Mouse (Mus musculus) heart, postnatal 36 days (tissue): ENCODE data around the gene Stap1. TPM values are rescaled to one million over a fixed set of nuclear protein-coding genes. Genes with fewer than 3 reads are reported as not detected.

Experiments
- DNase-seq, 2 experiments: peaks; one replicate each; pipeline ENCODE4 v3.0.0; 2021 to 2022
- intact Hi-C: fragments of 180-260 bp; cut with DNase I; formaldehyde crosslinking; loops from one replicate; pipeline ENCODE4 v1.15.1; 2025
- total RNA-seq, 2 experiments: library from RNA; stranded (reverse); gene quantifications; 2 replicates each; pipeline ENCODE4 v1.2.3; 2021

Stap1 gene
- total RNA-seq, 2 experiments from 2014 or later, result 0.14 to 0.76 TPM

- intact Hi-C loops, result loop anchor here (5.0 kb wide), 1 partner anchor 51 kb away; the partner anchor contains the start of gene Cenpc1
- no peak for DNase-seq
These were observed 47.0 kb downstream of the Stap1 start for GRCm38 (mm10) chr5:86118457-86119094.

DNA sequence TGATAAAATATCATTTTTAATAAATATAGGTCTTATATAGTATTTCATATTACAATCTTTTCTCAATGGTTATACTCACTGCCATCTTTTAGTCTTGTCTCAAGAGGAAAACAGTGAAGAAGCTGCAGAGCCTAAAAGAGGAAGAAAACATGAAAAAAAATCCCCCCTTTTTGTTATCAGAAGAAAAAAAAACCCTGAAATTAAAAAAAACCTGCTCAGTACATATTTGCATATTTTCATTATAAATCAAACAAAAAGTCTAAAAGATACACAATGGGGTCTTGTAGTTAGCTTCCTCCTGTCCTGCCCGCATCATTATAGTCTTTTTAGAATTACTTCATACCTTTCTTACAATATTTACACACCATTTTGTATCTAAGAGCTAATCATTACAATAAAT lies 57.2 kb downstream of the Stap1 start:
- intact Hi-C loops, result no loop called here
- DNase-seq, result no peak

DNA sequence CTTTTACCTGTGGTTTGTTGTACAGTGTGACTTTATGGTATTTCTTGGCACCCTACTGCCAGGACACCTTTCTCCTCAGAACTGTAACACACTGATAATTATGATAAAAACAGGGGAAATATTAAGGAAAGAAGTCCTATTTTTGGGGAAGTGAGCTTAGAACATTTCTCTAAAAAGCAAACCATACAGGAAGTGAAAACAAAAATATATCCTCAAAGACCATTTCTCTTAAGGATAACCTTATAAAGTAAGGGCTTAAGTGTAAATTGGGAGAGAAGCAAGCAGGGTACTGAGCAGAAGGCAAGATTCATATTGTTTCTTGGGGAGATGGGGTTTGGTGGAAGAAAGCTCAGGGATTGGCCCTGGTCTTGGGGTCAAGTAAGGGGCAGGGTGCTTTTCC lies 58.3 kb downstream of the Stap1 start:
- no peak for DNase-seq
- intact Hi-C loops, result no loop called here

Other genes starting within 250 kb of the Stap1 start
- gene Cenpc1, start 6.2 kb upstream of the Stap1 start, total RNA-seq, result 1 to 10 TPM; 5.3 to 5.4 TPM
- 1 to 10 TPM; 6.7 to 7.3 TPM for gene Uba6, start 101.1 kb downstream of the Stap1 start, total RNA-seq
- under 1 TPM; 0.22 to 0.84 TPM for gene Gnrhr, start 126.2 kb downstream of the Stap1 start, total RNA-seq
- gene Tmprss11c, start 217.6 kb downstream of the Stap1 start, total RNA-seq, result not detected